Mouse (Mus musculus): ENCODE measurements at regions not wholly inside any gene's neighbourhood (a gene's known extent, or its start where the extent isn't known, plus 50 kb on each side); places are given as distances from the start of the nearest gene placed in this dataset.

DNA sequence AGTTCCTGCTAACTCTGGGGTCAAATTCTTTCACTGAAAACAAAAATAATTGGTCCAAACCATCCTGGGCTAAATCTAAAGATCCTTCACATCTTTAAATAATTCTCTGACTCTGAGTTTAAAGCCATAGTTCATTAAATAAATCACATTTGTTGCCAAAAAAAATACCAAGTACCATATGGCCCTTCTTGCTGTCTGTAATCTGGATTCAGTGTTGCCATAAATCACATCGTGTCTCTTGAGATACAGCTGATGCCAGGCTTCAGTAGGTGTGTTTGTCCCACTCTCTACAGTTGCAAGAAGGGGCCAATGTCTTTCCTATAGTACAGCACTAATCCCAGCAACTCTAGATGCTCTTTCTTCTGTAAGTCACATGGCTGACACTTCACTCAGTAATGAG is 220.0 kb upstream of the Noct start:
- no peak overlapping the region for H3K4me2 ChIP-seq (ENCODE audit: low read length)
- DNase-seq (ENCODE audit: low spot score) = peak; percentile 14
- no peak overlapping the region for H3K27ac ChIP-seq
- no peaks in the 10 kb centered on the region for H3K27me3 ChIP-seq (ENCODE audit: insufficient read depth, low read length)
- no peaks in the 10 kb centered on the region for H3K36me3 ChIP-seq (ENCODE audit: insufficient read depth, low read length)
- H3K9me3 ChIP-seq (replicated peaks; ENCODE audit: low read length) = no peaks in the 10 kb centered on the region
- H3K9ac ChIP-seq (ENCODE audit: low read depth, low read length) = no peak overlapping the region
- no peak overlapping the region for H3K4me3 ChIP-seq (replicated peaks; ENCODE audit: low read depth, low read length)
- 50% methylated on average over 1 of the region's 1 CpGs for WGBS
- no peak for ATAC-seq (replicated peaks; ENCODE audit: low FRiP score, low read depth)
- TF ChIP-seq CTCF (IDR thresholded peaks at IDR 0.05; ENCODE audit: low read depth) = no peak
- no peaks in the 10 kb centered on the region for H3K4me1 ChIP-seq (replicated peaks; ENCODE audit: insufficient read depth, low read length)

DNA sequence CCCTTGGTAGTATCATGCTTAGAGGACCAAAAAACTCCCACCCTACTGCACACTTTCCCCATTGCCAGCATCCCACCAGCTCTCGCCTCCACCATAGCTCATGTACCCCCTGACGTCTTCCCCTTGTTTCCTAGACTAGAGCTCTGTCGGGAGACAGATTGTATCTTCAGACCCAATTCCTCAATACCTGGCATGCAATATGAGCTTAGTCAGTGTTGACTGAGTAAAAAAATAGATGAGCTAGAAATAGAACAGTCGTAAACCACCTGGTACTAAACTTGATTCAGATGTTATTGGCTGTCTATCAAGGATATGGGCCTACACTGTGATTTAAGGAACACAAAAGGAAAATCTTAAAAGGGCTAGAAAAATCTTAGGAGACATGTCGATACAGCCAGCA is 215.1 kb upstream of the Noct start:
- Histone ChIP-seq H3K27ac (no peak overlapping the region), H3K27me3 (ENCODE audit: insufficient read depth, low read length) (no peaks in the 10 kb centered on the region), H3K4me2 (ENCODE audit: low read length) (no peak overlapping the region), H3K36me3 (ENCODE audit: insufficient read depth, low read length) (no peaks in the 10 kb centered on the region), H3K4me3 (replicated peaks; ENCODE audit: low read depth, low read length) (no peak overlapping the region), H3K9ac (ENCODE audit: low read depth, low read length) (no peak overlapping the region), H3K9me3 (replicated peaks; ENCODE audit: low read length) (no peaks in the 10 kb centered on the region), H3K4me1 (replicated peaks; ENCODE audit: insufficient read depth, low read length) (no peaks in the 10 kb centered on the region)
- DNase-seq (ENCODE audit: low spot score) = no peak
- TF ChIP-seq CTCF (IDR thresholded peaks at IDR 0.05; ENCODE audit: low read depth) = no peak
- no peak for ATAC-seq (replicated peaks; ENCODE audit: low FRiP score, low read depth)
- 72% methylated on average over 5 of the region's 5 CpGs for WGBS

GRCm38 (mm10) chr3:51019650-51020346 is 204.4 kb upstream of the Noct start:
- Histone ChIP-seq H3K27ac (no peak overlapping the region), H3K4me3 (replicated peaks; ENCODE audit: low read depth, low read length) (no peak overlapping the region), H3K27me3 (ENCODE audit: insufficient read depth, low read length) (no peaks in the 10 kb centered on the region), H3K4me2 (ENCODE audit: low read length) (peak overlapping the region; percentile 2; the same call in 1 of the 2 replicates), H3K9me3 (replicated peaks; ENCODE audit: low read length) (no peaks in the 10 kb centered on the region), H3K4me1 (replicated peaks; ENCODE audit: insufficient read depth, low read length) (no peaks in the 10 kb centered on the region), H3K9ac (ENCODE audit: low read depth, low read length) (no peak overlapping the region), H3K36me3 (ENCODE audit: insufficient read depth, low read length) (no peaks in the 10 kb centered on the region)
- TF ChIP-seq CTCF (IDR thresholded peaks at IDR 0.05; ENCODE audit: low read depth) = no peak
- DNase-seq (ENCODE audit: low spot score) (peak; percentile 17), ATAC-seq (replicated peaks; ENCODE audit: low FRiP score, low read depth) (no peak)
- 46% methylated on average over 10 of the region's 10 CpGs for WGBS

- Histone ChIP-seq H3K4me2 (ENCODE audit: low read length) (no peak overlapping the region), H3K27me3 (ENCODE audit: insufficient read depth, low read length) (no peaks in the 10 kb centered on the region), H3K4me1 (replicated peaks; ENCODE audit: insufficient read depth, low read length) (no peaks in the 10 kb centered on the region), H3K36me3 (ENCODE audit: insufficient read depth, low read length) (no peaks in the 10 kb centered on the region), H3K9ac (ENCODE audit: low read depth, low read length) (no peak overlapping the region), H3K4me3 (replicated peaks; ENCODE audit: low read depth, low read length) (no peak overlapping the region), H3K27ac (no peak overlapping the region), H3K9me3 (replicated peaks; ENCODE audit: low read length) (no peaks in the 10 kb centered on the region)
- no peak for DNase-seq (ENCODE audit: low spot score)
- WGBS = 43% methylated on average over 6 of the region's 6 CpGs
- TF ChIP-seq CTCF (IDR thresholded peaks at IDR 0.05; ENCODE audit: low read depth) = no peak
- no peak for ATAC-seq (replicated peaks; ENCODE audit: low FRiP score, low read depth)
Measured at GRCm38 (mm10) chr3:51024655-51025054, 199.6 kb upstream of the Noct start.

DNA sequence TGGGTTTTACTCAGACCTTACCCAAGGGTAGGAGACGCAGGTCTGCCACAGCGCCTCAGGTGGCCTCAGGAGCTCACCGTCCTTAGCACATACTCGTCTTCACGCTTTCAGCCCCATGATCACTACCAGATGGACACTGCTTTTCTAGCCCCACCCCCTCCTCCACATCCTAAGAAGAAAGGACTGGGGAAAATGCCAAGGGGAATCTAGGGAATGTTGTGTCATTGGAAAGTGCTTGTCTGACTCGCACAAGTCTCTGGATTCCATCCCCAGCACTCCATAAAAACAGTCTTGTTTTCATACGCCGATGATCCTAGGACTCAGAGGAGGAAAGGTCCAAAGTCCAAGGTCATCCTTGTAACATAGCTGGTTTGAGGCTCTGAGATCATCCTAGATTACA is 192.4 kb upstream of the Noct start:
- no peak overlapping the region for H3K9ac ChIP-seq (ENCODE audit: low read depth, low read length)
- no peak overlapping the region for H3K4me2 ChIP-seq (ENCODE audit: low read length)
- peak; percentile 70 for DNase-seq (ENCODE audit: low spot score)
- no peak overlapping the region for H3K4me3 ChIP-seq (replicated peaks; ENCODE audit: low read depth, low read length)
- no peaks in the 10 kb centered on the region for H3K9me3 ChIP-seq (replicated peaks; ENCODE audit: low read length)
- no peaks in the 10 kb centered on the region for H3K27me3 ChIP-seq (ENCODE audit: insufficient read depth, low read length)
- no peaks in the 10 kb centered on the region for H3K4me1 ChIP-seq (replicated peaks; ENCODE audit: insufficient read depth, low read length)
- no peaks in the 10 kb centered on the region for H3K36me3 ChIP-seq (ENCODE audit: insufficient read depth, low read length)
- no peak overlapping the region for H3K27ac ChIP-seq
- TF ChIP-seq CTCF (IDR thresholded peaks at IDR 0.05; ENCODE audit: low read depth) = no peak
- no peak for ATAC-seq (replicated peaks; ENCODE audit: low FRiP score, low read depth)
- WGBS = 66% methylated on average over 8 of the region's 8 CpGs

- Histone ChIP-seq H3K4me3 (replicated peaks; ENCODE audit: low read depth, low read length) (no peak overlapping the region), H3K36me3 (ENCODE audit: insufficient read depth, low read length) (no peaks in the 10 kb centered on the region), H3K27me3 (ENCODE audit: insufficient read depth, low read length) (no peaks in the 10 kb centered on the region), H3K27ac (no peak overlapping the region), H3K9ac (ENCODE audit: low read depth, low read length) (no peak overlapping the region), H3K4me2 (ENCODE audit: low read length) (no peak overlapping the region), H3K4me1 (replicated peaks; ENCODE audit: insufficient read depth, low read length) (no peaks in the 10 kb centered on the region), H3K9me3 (replicated peaks; ENCODE audit: low read length) (no peaks in the 10 kb centered on the region)
- ATAC-seq (replicated peaks; ENCODE audit: low FRiP score, low read depth) = no peak
- TF ChIP-seq CTCF (IDR thresholded peaks at IDR 0.05; ENCODE audit: low read depth) = no peak
- 85% methylated on average over 2 of the region's 2 CpGs for WGBS
- DNase-seq (ENCODE audit: low spot score) = no peak
Measured at GRCm38 (mm10) chr3:51033292-51033691, 191.0 kb upstream of the Noct start.
